Mouse (Mus musculus) forebrain, embryonic 10.5 days (tissue): Measurements from ENCODE around the gene Bola3. TPM values are rescaled to one million over a fixed set of nuclear protein-coding genes. Genes with fewer than 3 reads are reported as not detected.

Experiments
- microRNA-seq: library from miRNA; unstranded; fragments of <30 nt; microRNA quantifications from one replicate; pipeline ENCODE4, GENCODE M21; 2017
- polyA plus RNA-seq: library from polyadenylated mRNA; unstranded; fragments of >200 nt; fragmentation: Nextera tagmentation; extraction: Ambion mirVana; gene quantifications from 2 replicates; pipeline ENCODE4 v1.2.1, GENCODE M21; 2016

Bola3 gene
- polyA plus RNA-seq, 1 experiment from 2014 or later: 168 TPM

Small RNA genes within 50 kb of the gene (microRNA-seq; reads per million reads assigned to microRNA genes)
- not detected for gene Mir6374

Other genes with a start within 250 kb of the Bola3 start
- gene Ccdc142, start 247.5 kb upstream of the Bola3 start, polyA plus RNA-seq: 2.6 and 3.1 TPM in 2 replicates
- 1.9 and 2.2 TPM in 2 replicates for gene Gm42688, start 247.5 kb upstream of the Bola3 start, polyA plus RNA-seq
- 135 and 149 TPM in 2 replicates for gene Mrpl53, start 240.1 kb upstream of the Bola3 start, polyA plus RNA-seq
- gene Mogs, start 233.7 kb upstream of the Bola3 start, polyA plus RNA-seq: 32.6 and 38.3 TPM in 2 replicates
- 125 and 137 TPM in 2 replicates for gene Wbp1, start 227.6 kb upstream of the Bola3 start, polyA plus RNA-seq
- gene Ino80b, start 223.7 kb upstream of the Bola3 start, polyA plus RNA-seq: 17.5 and 19.2 TPM in 2 replicates
- gene Rtkn, start 213.7 kb upstream of the Bola3 start, polyA plus RNA-seq: 32.1 and 32.7 TPM in 2 replicates
- 13.9 and 14.7 TPM in 2 replicates for gene Wdr54, start 192.8 kb upstream of the Bola3 start, polyA plus RNA-seq
- 1.3 and 1.9 TPM in 2 replicates for gene 1700003E16Rik, start 192.7 kb upstream of the Bola3 start, polyA plus RNA-seq
- 88.8 and 93.8 TPM in 2 replicates for gene Dctn1, start 183.2 kb upstream of the Bola3 start, polyA plus RNA-seq
- 0.30 and 1.1 TPM in 2 replicates for gene Slc4a5, start 129.3 kb upstream of the Bola3 start, polyA plus RNA-seq
- gene Mthfd2, start 23.2 kb upstream of the Bola3 start, polyA plus RNA-seq: 64.5 and 65.7 TPM in 2 replicates
- gene Mob1a, start 23.1 kb upstream of the Bola3 start, polyA plus RNA-seq: 55.2 and 59.3 TPM in 2 replicates
- gene Tet3, start 109.9 kb downstream of the Bola3 start, polyA plus RNA-seq: 37.3 and 38.3 TPM in 2 replicates
- 62.3 and 63.6 TPM in 2 replicates for gene Dguok, start 157.8 kb downstream of the Bola3 start, polyA plus RNA-seq
- gene Actg2, start 187.1 kb downstream of the Bola3 start, polyA plus RNA-seq: 0.12 and 0.26 TPM in 2 replicates
- 12.7 and 13.9 TPM in 2 replicates for gene Stambp, start 223.6 kb downstream of the Bola3 start, polyA plus RNA-seq